Mouse (Mus musculus) forebrain, embryonic 13.5 days (tissue): ENCODE measurements around the gene Thada. TPM values are rescaled to one million over a fixed set of nuclear protein-coding genes. Genes with fewer than 3 reads are reported as not detected.
"Not testable (repeated sequence)": the region's sequence is repeated elsewhere in the genome, so short reads cannot be mapped to it uniquely, and the experiment has no call there.

Source experiments
- ATAC-seq: fragments of 200-750 bp; cut with Nextera tagmentation; 2 replicates; pipeline ENCODE4 v1.8.0; 2017
- H3K27ac ChIP-seq: fragments of 300-500 bp; sonication (generic); 2 replicates; pipeline ENCODE4 v1.5.1; 2015; ENCODE audit warnings: inconsistent platforms, mild to moderate bottlenecking, moderate library complexity
- H3K27me3 ChIP-seq: fragments of 300-500 bp; sonication (generic); 2 replicates; pipeline ENCODE4 v1.6.1; 2015; ENCODE audit warnings: mild to moderate bottlenecking, inconsistent platforms
- H3K36me3 ChIP-seq: fragments of 300-500 bp; sonication (generic); 2 replicates; pipeline ENCODE4 v1.6.1; 2015; ENCODE audit warnings: mild to moderate bottlenecking, inconsistent platforms; ENCODE audit not compliant: poor library complexity, severe bottlenecking
- H3K4me1 ChIP-seq: fragments of 300-500 bp; sonication (generic); 2 replicates; pipeline ENCODE4 v1.6.1; 2015; ENCODE audit warnings: inconsistent platforms
- H3K4me2 ChIP-seq: fragments of 300-500 bp; sonication (generic); 2 replicates; pipeline ENCODE4 v1.6.1; 2015; ENCODE audit warnings: inconsistent platforms, mild to moderate bottlenecking, moderate library complexity
- H3K4me3 ChIP-seq: fragments of 300-500 bp; sonication (generic); 2 replicates; pipeline ENCODE4 v1.5.1; 2015; ENCODE audit warnings: mild to moderate bottlenecking, inconsistent platforms
- H3K9ac ChIP-seq: fragments of 300-500 bp; sonication (generic); 2 replicates; pipeline ENCODE4 v1.6.1; 2015; ENCODE audit warnings: mild to moderate bottlenecking, inconsistent platforms
- H3K9me3 ChIP-seq: fragments of 300-500 bp; sonication (generic); replicated peaks from 2 replicates; pipeline ENCODE4 v1.6.1; 2016; ENCODE audit warnings: inconsistent platforms
- WGBS: fragments of 180-500 bp; shearing (Covaris S2); methylation state at CpG from one replicate; pipeline ENCODE4 v1.1.7; 2015; 5-methylcytosine and 5-hydroxymethylcytosine counted together
- polyA plus RNA-seq: library from polyadenylated mRNA; unstranded; fragments of >200 nt; fragmentation: Nextera tagmentation; extraction: Ambion mirVana; gene quantifications from 2 replicates; pipeline ENCODE4 v1.2.1, GENCODE M21; 2015

The Thada gene
- polyA plus RNA-seq, 1 experiment from 2014 or later = 6.9 TPM

DNA sequence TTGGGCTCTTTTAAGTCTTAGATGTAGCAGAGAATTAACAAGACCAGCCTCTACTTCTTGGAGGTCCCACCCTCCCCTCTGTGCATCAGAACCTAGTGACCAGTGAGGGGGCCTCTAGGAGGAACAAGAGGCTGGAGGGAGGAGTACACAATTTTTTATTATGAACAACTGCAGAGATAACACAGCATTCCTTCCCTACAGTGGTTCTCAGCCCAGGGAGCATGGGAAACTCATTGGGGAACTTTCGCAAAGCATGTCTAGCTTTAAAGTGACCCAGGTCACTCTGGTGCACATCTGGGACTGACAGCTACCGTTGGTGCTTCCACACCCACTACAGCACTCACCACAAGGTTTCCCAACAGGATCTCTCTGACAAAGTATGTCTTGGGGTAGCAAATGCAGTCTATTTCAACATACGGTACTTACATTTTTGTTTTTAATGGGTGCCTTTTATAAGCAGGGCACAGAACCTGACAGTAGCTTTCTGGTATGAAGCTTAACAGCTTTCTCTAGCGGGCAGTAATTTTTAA lies 230.5 kb downstream of the Thada start:
- H3K4me1 ChIP-seq = no peaks in the 10 kb centered on the region
- H3K4me3 ChIP-seq = no peak overlapping the region
- 90% methylated on average over 4 of the region's 4 CpGs for WGBS
- no peaks in the 10 kb centered on the region for H3K27me3 ChIP-seq
- no peak overlapping the region for H3K4me2 ChIP-seq
- no peak overlapping the region for H3K27ac ChIP-seq
- no peak overlapping the region for H3K9ac ChIP-seq
- peaks cover 4% of the 10 kb centered on the region; the same call in 1 of the 2 replicates for H3K36me3 ChIP-seq
- no peak for ATAC-seq
- no peaks in the 10 kb centered on the region for H3K9me3 ChIP-seq

DNA sequence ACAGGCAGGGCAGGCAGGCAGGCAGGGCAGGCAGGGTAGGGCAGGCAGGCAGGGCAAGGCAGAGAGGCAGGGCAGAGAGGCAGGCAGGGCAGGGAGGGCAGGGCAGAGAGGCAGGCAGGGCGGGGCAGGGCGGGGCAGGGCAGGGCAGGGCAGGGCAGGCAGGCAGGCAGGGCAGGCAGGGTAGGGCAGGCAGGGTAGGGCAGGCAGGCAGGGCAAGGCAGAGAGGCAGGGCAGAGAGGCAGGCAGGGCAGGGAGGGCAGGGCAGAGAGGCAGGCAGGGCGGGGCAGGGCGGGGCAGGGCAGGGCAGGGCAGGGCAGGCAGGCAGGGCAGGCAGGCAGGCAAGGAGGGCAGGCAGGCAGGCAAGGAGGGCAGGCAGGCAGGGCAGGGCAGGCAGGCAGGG lies 231.2 kb downstream of the Thada start:
- H3K4me1 ChIP-seq = not testable (repeated sequence)
- 67% methylated on average over 1 of the region's 4 CpGs for WGBS

DNA sequence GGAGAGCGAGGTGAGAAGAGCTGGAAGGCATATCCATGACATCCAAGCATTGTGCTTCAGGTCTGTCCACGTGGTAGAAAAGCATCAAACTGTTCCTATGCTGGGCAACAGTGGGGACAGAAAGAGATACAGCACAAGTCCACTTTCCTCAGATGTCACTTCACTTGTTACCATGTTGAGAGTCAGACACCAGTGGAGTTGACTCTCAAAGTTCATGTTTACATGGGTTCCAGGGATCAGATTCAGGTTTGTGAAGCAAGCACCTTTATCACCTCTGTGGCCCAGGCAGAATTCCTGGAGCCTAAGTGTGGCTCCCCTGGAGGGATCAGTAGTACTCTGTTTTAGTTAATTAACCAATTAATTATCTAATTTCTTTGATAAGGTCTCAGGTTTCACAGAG lies 232.2 kb downstream of the Thada start:
- Histone ChIP-seq H3K27me3 (no peaks in the 10 kb centered on the region), H3K9me3 (no peaks in the 10 kb centered on the region), H3K9ac (no peak overlapping the region), H3K4me1 (no peaks in the 10 kb centered on the region), H3K27ac (no peak overlapping the region), H3K4me2 (no peak overlapping the region), H3K4me3 (no peak overlapping the region), H3K36me3 (peaks cover 12% of the 10 kb centered on the region)
- ATAC-seq = no peak
- 87% methylated on average over 2 of the region's 2 CpGs for WGBS

More for the DNA sequence above, 231.2 kb downstream of the Thada start:
- H3K36me3 ChIP-seq, H3K27ac ChIP-seq, H3K9me3 ChIP-seq, H3K4me2 ChIP-seq, H3K9ac ChIP-seq, ATAC-seq, H3K27me3 ChIP-seq, H3K4me3 ChIP-seq: not testable (repeated sequence)

DNA sequence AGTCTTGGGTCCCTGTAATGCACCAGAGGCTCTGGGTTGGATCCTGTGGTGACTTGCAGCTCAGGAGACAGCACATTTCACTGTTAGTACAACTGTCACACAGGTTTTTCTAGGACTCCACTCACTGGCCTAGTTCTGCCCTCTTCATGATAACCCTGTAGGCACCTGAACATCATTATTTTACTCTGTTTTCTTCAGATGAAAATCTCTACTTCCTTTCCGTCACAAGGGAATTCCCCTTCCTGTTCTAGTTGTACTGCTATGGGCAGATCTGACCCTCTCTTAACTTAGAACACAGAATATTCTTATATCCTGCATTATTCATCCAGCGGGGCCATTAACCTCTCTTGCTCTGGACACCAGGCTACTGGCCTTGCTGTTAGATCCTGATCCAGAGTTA lies 234.6 kb downstream of the Thada start:
- 90% methylated on average over 2 of the region's 2 CpGs for WGBS
- no peaks in the 10 kb centered on the region for H3K27me3 ChIP-seq
- ATAC-seq = no peak

DNA sequence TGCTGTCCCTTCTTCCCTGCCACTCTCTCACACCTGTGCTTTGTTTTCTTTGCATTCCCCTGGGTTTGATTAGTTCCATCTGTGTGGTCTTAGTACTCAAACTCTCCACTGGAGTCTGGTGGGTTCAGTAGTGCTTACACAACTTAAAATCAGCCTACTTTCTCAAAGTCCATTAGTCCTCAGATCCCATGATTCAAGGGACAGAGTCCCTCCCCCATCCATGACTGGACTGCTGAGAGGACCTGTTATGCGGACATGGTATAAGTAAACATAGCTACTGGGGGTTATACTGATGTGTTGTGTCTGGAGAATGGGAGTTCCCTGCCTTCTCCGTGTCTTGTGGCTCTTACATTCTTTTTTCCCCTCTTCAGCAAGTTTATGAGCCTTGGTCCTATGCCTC lies 237.8 kb downstream of the Thada start:
- no peak for ATAC-seq
- Histone ChIP-seq H3K27ac (no peak overlapping the region), H3K9ac (no peak overlapping the region), H3K4me3 (no peak overlapping the region), H3K36me3 (peaks cover 31% of the 10 kb centered on the region), H3K9me3 (no peaks in the 10 kb centered on the region), H3K27me3 (no peaks in the 10 kb centered on the region), H3K4me2 (no peak overlapping the region), H3K4me1 (no peaks in the 10 kb centered on the region)
- WGBS = 92% methylated on average over 2 of the region's 2 CpGs

More for the DNA sequence above, 234.6 kb downstream of the Thada start:
- H3K4me1 ChIP-seq = no peaks in the 10 kb centered on the region
- H3K9ac ChIP-seq = no peak overlapping the region
- H3K36me3 ChIP-seq = peaks cover 24% of the 10 kb centered on the region
- no peaks in the 10 kb centered on the region for H3K9me3 ChIP-seq
- H3K4me3 ChIP-seq = no peak overlapping the region
- H3K27ac ChIP-seq = no peak overlapping the region
- no peak overlapping the region for H3K4me2 ChIP-seq

DNA sequence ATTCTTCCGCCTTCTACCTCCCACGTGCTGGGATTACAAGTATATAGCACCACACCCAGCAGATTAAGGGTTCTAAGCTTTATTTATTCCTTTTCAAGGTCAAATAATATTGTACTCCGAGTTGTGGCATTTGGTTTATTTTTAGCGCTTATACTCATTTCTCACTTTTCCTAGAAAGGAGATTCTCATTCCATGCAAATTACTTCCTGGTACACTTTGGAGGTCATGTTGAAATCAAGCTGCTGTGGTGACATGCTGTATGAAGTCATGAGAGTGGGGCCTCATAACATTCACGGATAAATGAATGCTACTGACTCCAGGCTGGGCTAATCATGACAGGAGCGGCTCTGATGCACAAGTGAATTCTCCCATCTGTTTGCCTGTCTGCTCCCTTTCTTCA lies 239.3 kb downstream of the Thada start:
- Histone ChIP-seq H3K4me3 (no peak overlapping the region), H3K27ac (no peak overlapping the region), H3K9me3 (no peaks in the 10 kb centered on the region), H3K36me3 (peaks cover 42% of the 10 kb centered on the region), H3K4me2 (no peak overlapping the region), H3K9ac (no peak overlapping the region), H3K27me3 (no peaks in the 10 kb centered on the region), H3K4me1 (no peaks in the 10 kb centered on the region)
- 83% methylated on average over 6 of the region's 6 CpGs for WGBS
- no peak for ATAC-seq

DNA sequence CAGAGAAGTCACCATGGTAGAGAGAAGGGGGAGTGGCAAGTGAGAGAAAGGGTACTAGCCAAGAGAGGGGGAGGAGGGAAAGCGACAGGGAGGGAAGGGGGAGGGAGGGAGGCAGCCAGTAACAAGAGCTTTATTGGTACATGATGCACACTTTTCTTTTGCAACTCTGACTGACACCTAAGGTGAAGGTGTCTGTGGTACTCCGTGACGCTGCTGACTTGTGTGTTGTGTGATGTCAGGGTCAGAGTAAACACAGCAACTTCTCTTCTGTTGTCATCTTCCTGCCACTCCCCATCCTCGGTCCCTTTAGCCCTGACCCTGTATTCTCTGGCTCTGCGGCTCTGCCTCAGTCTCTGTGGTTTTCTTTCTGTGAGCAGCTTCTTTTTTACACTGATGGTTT lies 239.8 kb downstream of the Thada start:
- no peak overlapping the region for H3K4me3 ChIP-seq
- H3K4me2 ChIP-seq = no peak overlapping the region
- H3K9ac ChIP-seq = no peak overlapping the region
- H3K9me3 ChIP-seq = no peaks in the 10 kb centered on the region
- no peak for ATAC-seq
- H3K4me1 ChIP-seq = no peaks in the 10 kb centered on the region
- 68% methylated on average over 5 of the region's 5 CpGs for WGBS
- H3K36me3 ChIP-seq = peaks cover 45% of the 10 kb centered on the region
- no peak overlapping the region for H3K27ac ChIP-seq
- no peaks in the 10 kb centered on the region for H3K27me3 ChIP-seq

DNA sequence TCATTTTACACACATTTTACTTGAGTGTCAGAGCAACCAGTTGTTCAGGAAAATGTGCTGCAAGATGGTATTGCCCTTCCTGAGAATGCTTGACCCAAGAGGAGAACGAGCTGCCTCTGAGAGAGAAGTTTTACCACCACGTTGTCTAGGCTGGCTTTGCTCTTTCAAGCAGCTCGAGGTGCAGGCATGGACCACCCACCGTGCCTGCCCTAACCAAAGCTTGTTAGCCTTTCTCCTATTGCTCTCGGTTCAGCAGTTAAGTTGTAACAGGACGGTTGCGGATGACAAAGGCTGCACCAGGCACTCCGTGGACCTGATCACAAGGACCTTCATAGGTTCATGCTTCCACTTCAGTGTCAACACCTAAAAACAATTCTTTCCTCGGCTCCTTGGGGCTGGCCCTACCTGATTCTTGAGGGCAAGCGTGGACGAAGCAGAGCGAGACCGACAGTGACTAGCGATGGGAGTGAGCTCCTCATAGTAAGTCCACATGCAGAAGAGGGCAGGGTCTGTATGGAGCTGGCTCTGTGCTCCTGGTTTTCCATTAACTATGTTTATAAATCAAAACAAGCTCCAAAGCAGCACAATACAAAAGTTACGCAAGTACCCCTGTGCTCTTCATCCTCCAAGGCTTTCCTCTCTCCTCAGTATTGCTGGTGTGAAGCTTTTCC lies 241.7 kb downstream of the Thada start:
- H3K9me3 ChIP-seq = no peaks in the 10 kb centered on the region
- ATAC-seq = no peak
- peaks cover 54% of the 10 kb centered on the region for H3K36me3 ChIP-seq
- H3K27me3 ChIP-seq = no peaks in the 10 kb centered on the region
- H3K9ac ChIP-seq = no peak overlapping the region
- no peak overlapping the region for H3K4me3 ChIP-seq
- WGBS = 66% methylated on average over 15 of the region's 15 CpGs
- H3K27ac ChIP-seq = no peak overlapping the region
- no peaks in the 10 kb centered on the region for H3K4me1 ChIP-seq
- no peak overlapping the region for H3K4me2 ChIP-seq

DNA sequence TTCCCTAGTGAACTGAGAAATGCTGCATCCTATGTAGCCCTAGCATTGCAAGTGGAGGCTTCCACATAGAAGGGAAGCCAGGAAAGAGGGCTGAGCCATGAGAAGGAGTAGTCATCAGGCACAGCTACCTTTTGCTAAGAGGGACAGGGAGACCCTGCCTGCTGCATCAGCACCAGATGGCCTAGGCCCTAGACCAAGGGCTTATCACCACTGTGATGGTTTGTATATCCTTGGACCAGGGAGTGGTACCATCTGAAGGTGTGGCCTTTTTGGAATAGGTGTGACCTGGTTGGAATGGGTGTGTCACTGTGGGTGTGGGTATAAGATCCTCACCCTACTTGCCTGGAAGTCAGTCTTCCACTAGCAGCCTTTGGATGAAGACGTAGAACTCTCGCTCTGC lies 247.2 kb downstream of the Thada start:
- H3K9ac ChIP-seq, H3K4me3 ChIP-seq, H3K4me2 ChIP-seq, H3K4me1 ChIP-seq, H3K27me3 ChIP-seq, H3K9me3 ChIP-seq, ATAC-seq, H3K27ac ChIP-seq: not testable (repeated sequence)
- 97% methylated on average over 2 of the region's 2 CpGs for WGBS
- H3K36me3 ChIP-seq = peaks cover 38% of the 10 kb centered on the region

DNA sequence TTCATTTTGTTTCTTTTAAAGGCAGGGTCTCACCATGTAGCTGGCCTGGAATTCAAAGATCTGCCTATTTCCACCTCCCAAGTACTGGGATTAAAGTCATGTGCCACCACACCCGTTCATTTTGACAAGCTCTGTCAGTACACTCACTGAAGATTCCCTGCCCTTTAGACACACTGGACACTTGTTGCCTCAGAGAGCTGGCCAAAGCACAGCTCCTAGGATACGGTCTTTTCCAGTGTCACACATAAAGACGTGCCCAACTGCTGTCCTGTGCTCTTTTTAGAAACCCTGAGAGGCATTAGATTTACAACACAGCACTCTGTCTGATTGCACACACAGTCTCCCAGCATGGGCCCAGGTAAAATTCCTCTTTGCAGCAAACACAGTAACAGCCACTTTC lies 248.3 kb downstream of the Thada start:
- no peaks in the 10 kb centered on the region for H3K9me3 ChIP-seq
- peaks cover 33% of the 10 kb centered on the region for H3K36me3 ChIP-seq
- ATAC-seq = no peak
- H3K4me1 ChIP-seq = no peaks in the 10 kb centered on the region
- H3K27me3 ChIP-seq = no peaks in the 10 kb centered on the region
- WGBS = 79% methylated on average over 3 of the region's 3 CpGs
- H3K4me3 ChIP-seq = no peak overlapping the region
- no peak overlapping the region for H3K27ac ChIP-seq
- H3K4me2 ChIP-seq = no peak overlapping the region
- no peak overlapping the region for H3K9ac ChIP-seq

DNA sequence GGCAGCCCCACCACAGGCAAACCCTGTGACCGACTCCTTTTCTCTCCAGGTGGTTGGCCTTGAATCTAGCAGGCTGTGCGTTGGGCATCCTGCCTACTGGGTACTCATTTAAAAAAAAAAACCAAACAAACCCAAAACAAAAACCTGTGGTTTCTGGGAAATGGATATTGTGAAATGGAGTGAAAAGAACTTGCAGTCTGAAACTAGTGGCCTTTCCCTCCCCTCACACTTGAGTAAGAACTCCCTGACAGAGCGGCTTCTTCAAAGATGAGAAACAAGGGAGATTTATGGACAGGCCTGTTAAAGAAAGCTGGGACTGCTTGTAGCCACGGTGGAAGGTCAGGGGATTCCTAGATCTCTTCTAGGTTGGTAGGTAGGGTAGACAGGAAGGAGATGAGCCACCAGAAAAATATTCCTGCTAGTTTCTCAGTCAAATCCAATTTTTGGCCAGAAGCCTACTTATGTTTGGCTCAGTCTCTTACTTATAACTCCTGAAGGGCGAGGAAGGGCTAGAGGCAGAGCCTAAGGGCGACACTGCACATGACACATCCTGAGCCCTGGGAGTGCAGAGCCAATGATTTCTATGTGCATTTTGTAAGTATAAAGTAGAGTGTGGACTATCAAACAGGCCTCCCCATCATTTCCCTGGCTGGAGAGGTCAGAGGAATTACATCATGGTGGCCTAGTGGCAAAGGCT lies 250.6 kb downstream of the Thada start:
- Histone ChIP-seq H3K4me1 (no peaks in the 10 kb centered on the region), H3K9ac (no peak overlapping the region), H3K4me2 (no peak overlapping the region), H3K27ac (no peak overlapping the region), H3K4me3 (no peak overlapping the region), H3K9me3 (no peaks in the 10 kb centered on the region), H3K36me3 (peaks cover 18% of the 10 kb centered on the region), H3K27me3 (no peaks in the 10 kb centered on the region)
- ATAC-seq = no peak
- WGBS = 85% methylated on average over 6 of the region's 6 CpGs

DNA sequence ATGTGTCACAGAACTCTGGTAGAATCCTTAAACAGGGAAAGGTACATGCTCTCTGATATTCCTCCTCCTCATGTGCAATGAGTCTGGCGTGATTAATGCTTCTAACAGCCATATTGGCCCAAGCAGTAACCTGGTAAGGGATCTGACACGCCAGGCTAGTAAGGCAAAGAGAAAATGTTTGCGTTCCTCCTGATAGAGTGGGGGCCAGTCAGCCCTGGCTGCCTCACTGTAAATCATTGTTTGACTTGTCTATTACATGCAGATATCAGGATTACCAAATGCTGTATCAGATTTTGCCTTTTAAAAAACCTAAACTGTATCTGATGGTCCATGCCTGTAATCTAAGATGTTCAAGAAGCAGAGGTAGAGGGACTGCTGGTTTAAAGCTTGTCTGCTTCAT lies 252.5 kb downstream of the Thada start:
- Histone ChIP-seq H3K4me3 (no peak overlapping the region), H3K4me1 (no peaks in the 10 kb centered on the region), H3K4me2 (no peak overlapping the region), H3K9me3 (no peaks in the 10 kb centered on the region), H3K36me3 (peaks cover 5% of the 10 kb centered on the region), H3K27me3 (no peaks in the 10 kb centered on the region), H3K27ac (no peak overlapping the region), H3K9ac (no peak overlapping the region)
- ATAC-seq = no peak
- WGBS = 96% methylated on average over 3 of the region's 3 CpGs
